Mouse (Mus musculus): ENCODE results near the gene Hck. TPM values are rescaled to one million over a fixed set of nuclear protein-coding genes. Genes with fewer than 3 reads are reported as not detected.

The Hck gene
- polyA plus RNA-seq (2012; rRNA removed), result 4.9 and 6.9 TPM in 2 replicates

DNA sequence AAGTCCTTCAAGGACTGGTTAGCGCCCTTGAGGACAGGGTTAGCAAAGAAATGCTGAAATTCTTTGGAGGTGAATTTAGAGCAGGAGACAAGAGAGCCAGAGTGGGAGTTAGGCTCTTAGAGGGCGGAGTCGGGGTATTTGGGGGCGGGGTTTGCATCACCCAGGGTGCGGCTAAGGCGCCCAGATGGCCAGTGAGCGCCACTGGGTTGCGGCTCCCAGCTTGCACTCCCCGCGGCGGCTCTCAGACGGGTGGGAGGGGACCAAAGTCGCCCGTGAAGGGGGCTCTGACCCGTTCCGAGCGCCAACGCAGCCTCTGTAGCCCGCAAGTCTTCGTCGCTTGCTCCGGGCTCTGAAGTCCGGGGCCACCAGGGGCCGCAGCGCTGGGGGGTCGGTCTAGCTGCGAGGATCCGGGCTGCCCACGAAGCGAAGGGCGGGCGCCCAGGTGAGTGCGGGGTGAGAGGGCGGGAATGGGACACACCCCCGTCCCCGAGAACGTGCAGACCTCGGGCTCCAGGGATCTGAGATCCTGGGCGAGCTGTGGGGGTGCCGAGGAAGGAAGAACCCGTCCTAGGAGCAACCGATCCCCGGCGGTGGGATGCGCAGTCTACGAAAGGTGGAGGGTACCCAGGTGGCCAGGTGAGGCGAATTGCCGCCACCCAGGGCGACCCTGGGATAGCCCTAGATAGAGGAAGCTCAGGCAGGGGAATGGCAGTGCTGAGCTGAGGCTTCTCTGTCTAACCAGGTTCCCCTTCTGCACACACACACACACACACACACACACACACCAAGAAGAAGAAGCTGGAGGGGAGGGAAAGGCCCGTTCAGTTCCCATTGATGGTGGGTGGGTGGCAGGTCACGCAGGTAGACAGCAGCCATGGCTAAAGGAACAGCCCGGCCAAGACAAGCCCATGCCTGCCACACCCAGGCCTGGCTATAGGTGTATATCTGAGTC is at the start of gene Hck:
Hck (plus strand) TSS at position 156 of the 952 bp plus-strand sequence.

DNA sequence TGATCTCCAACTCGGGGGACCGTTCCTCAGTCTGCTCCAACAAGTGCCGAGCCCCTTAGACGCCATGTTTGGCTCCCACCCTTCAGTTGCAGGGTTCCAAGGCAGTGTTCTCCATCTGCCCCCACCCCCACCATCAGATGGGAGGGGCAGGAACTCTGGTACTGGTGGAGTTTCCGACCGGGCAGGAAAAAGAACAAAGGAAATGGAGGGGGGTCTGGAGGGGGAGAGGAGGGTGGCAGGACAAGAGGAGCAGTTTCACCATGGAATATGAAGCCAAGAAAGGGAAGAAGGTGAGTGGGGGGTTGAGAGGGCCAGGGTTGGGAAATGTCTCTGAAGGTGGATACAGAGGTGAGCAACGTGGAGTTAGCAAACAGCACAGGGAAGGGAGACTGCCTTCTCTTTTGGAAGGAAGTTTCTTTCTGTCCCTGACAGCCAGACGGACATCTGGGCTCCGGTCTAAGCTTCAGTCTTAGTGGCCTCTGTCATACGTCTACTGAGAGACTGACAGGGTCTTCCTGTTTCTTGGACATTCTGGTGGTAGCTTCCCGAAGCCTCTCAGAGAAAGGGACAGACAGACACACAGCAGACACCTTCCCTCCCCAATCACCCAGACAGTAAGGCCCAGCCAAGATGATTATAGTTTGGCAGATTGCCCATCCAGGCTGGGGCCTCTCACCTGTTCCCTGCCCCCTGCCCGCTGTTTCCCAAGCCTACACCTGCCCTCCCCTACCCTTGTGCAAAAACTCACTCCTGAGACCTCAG is 42.3 kb upstream of the Hck start, which contains the start of gene Ccm2l:
Ccm2l (plus strand) TSS at position 209 of the 762 bp plus-strand sequence.

DNA sequence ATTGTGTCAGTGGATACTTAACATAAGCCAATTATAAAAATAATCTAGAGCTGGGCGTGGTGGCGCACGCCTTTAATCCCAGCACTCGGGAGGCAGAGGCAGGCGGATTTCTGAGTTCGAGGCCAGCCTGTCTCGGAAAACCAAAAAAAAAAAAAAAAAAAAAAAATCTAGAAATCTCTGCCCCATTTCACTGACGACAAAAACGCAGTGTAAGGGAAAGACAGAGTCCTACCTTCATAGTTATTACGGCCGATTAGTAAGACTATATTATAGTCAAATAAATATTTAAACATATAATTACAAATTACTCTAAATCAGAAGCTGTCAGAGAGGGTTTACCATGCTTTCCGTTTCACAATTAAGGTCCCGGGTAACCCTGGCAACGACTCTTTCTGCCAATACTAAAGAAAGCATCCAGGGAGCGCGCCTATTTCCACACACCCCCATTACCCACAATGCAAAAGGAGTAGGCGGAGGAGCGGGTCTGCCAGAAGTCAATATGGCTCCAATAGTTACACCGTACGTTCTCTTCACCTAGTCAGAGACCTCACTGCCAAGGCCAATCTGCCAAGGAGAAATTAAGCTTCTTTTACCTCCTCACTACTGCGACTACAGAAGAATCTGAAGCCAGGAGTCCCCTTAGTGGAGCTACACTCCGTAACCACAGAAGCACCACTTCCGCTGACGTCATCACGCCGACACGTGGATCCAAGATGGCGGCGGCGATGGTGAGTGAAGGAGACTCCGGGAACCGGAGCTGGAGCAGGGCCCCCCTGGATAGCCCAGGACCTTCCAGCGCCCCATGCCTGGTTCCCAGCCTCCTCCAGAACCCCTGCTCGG is 52.8 kb downstream of the Hck start, which contains the start of gene Tm9sf4:
Tm9sf4 (plus strand) TSS at position 460 of the 840 bp plus-strand sequence.

Other genes starting within 250 kb of the Hck start
- gene Mylk2, start 197.1 kb upstream of the Hck start, polyA plus RNA-seq (2012; rRNA removed), result 0.05 TPM in 1 of 2 replicates, not detected in the other
- gene Foxs1, start 175.3 kb upstream of the Hck start, polyA plus RNA-seq (2012; rRNA removed), result 0.11 and 0.12 TPM in 2 replicates
- gene Dusp15, start 156.8 kb upstream of the Hck start, polyA plus RNA-seq (2012; rRNA removed), result not detected in 2 replicates
- 0.11 and 0.13 TPM in 2 replicates for gene Ttll9, start 146.0 kb upstream of the Hck start, polyA plus RNA-seq (2012; rRNA removed)
- 27.5 and 27.7 TPM in 2 replicates for gene Pdrg1, start 93.0 kb upstream of the Hck start, polyA plus RNA-seq (2012; rRNA removed)
- gene Xkr7, start 76.6 kb upstream of the Hck start, polyA plus RNA-seq (2012; rRNA removed), result not detected in 2 replicates
- gene Ccm2l, start 42.5 kb upstream of the Hck start, polyA plus RNA-seq (2012; rRNA removed), result 1.7 and 2.0 TPM in 2 replicates
- gene Tm9sf4, start 52.8 kb downstream of the Hck start, polyA plus RNA-seq (2012; rRNA removed), result 12.0 and 14.8 TPM in 2 replicates
- 1.8 and 2.1 TPM in 2 replicates for gene Tspyl3, start 117.0 kb downstream of the Hck start, polyA plus RNA-seq (2012; rRNA removed)
- 12.5 and 16.6 TPM in 2 replicates for gene Plagl2, start 133.0 kb downstream of the Hck start, polyA plus RNA-seq (2012; rRNA removed)
- gene Pofut1, start 133.1 kb downstream of the Hck start, polyA plus RNA-seq (2012; rRNA removed), result 6.6 and 7.4 TPM in 2 replicates
- gene Kif3b, start 182.9 kb downstream of the Hck start, polyA plus RNA-seq (2012; rRNA removed), result 2.7 and 2.9 TPM in 2 replicates
- 7.2 and 8.6 TPM in 2 replicates for gene Asxl1, start 237.4 kb downstream of the Hck start, polyA plus RNA-seq (2012; rRNA removed)